Mouse (Mus musculus) myocyte (in vitro differentiated cells): ENCODE data around the gene Ube2l3.

Experiments used
- CEBPB ChIP-seq: IDR thresholded peaks from 2 replicates; pipeline ENCODE4 v1.6.1; 2011; ENCODE audit warnings: mild to moderate bottlenecking, moderate library complexity; ENCODE audit not compliant: poor library complexity, insufficient read depth, severe bottlenecking
- E2F4 ChIP-seq: IDR thresholded peaks from one replicate; pipeline ENCODE4 v1.6.1; 2011; ENCODE audit warnings: mild to moderate bottlenecking, control low read depth, moderate library complexity; ENCODE audit not compliant: insufficient read depth
- MAX ChIP-seq: IDR thresholded peaks from one replicate; pipeline ENCODE4 v1.6.1; 2011; ENCODE audit warnings: low read depth, mild to moderate bottlenecking, control low read depth
- MYOD1 ChIP-seq, 3 experiments: IDR thresholded peaks; one replicate each; pipeline ENCODE4 v1.6.1; 2011; ENCODE audit warnings: control low read depth in 2 of 3, low read depth in 2 of 3, mild to moderate bottlenecking in 2 of 3, moderate library complexity in 1 of 3; ENCODE audit not compliant: insufficient read length in 2 of 3, control insufficient read depth in 1 of 3
- MYOG ChIP-seq, 3 experiments: IDR thresholded peaks; one replicate each; pipeline ENCODE4 v1.6.1; 2011; ENCODE audit warnings: control low read depth in 2 of 3, low read depth in 2 of 3, mild to moderate bottlenecking in 2 of 3; ENCODE audit not compliant: insufficient read length in 2 of 3, control insufficient read depth in 1 of 3, insufficient read depth in 1 of 3
- POLR2A ChIP-seq: IDR thresholded peaks from one replicate; pipeline ENCODE4 v1.6.1; 2011; ENCODE audit warnings: low read depth, mild to moderate bottlenecking, control low read depth, moderate library complexity; ENCODE audit not compliant: insufficient read length
- POLR2AphosphoS2 ChIP-seq: IDR thresholded peaks from one replicate; pipeline ENCODE4 v1.6.1; 2011; ENCODE audit warnings: low read depth, control low read depth; ENCODE audit not compliant: insufficient read length
- REST ChIP-seq: IDR thresholded peaks from one replicate; pipeline ENCODE4 v1.6.1; 2011; ENCODE audit warnings: mild to moderate bottlenecking, control low read depth, moderate library complexity; ENCODE audit not compliant: insufficient read depth, insufficient read length
- SRF ChIP-seq: IDR thresholded peaks from one replicate; pipeline ENCODE4 v1.6.1; 2011; ENCODE audit warnings: low read depth; ENCODE audit not compliant: control insufficient read depth, insufficient read length
- TCF12 ChIP-seq: IDR thresholded peaks from one replicate; pipeline ENCODE4 v1.6.1; 2011; ENCODE audit warnings: mild to moderate bottlenecking, control low read depth; ENCODE audit not compliant: poor library complexity, insufficient read depth, severe bottlenecking
- TCF3 ChIP-seq: IDR thresholded peaks from one replicate; pipeline ENCODE4 v1.6.1; 2011; ENCODE audit warnings: low read depth, control low read depth; ENCODE audit not compliant: insufficient read length
- USF1 ChIP-seq: IDR thresholded peaks from one replicate; pipeline ENCODE4 v1.6.1; 2011; ENCODE audit warnings: low read depth, mild to moderate bottlenecking, control low read depth, moderate library complexity

- TF ChIP-seq POLR2AphosphoS2: no peak
- no peak for TF ChIP-seq POLR2A
- TF ChIP-seq E2F4: no peak
- TF ChIP-seq CEBPB: no peak
- no peak for TF ChIP-seq USF1
- TF ChIP-seq MYOD1 (IDR thresholded peaks at IDR 0.05; ENCODE audit: control insufficient read depth in 1 of 3, insufficient read length in 2 of 3, low read depth in 2 of 3): no peak
- TF ChIP-seq TCF12: no peak
- no peak for TF ChIP-seq MAX
- no peak for TF ChIP-seq MYOG (IDR thresholded peaks at IDR 0.05; ENCODE audit: control insufficient read depth in 1 of 3, insufficient read depth in 1 of 3, insufficient read length in 2 of 3, low read depth in 2 of 3)
- TF ChIP-seq REST: no peak
- no peak for TF ChIP-seq TCF3
- TF ChIP-seq SRF: no peak
These were observed 65.1 kb downstream of the Ube2l3 start for GRCm38 (mm10) chr16:17137355-17137754.
